Mouse (Mus musculus): ENCODE measurements around the gene Med11. TPM values are rescaled to one million over a fixed set of nuclear protein-coding genes. Genes with fewer than 3 reads are reported as not detected.

Gene Med11
- 18.3 TPM in 2 replicates for polyA plus RNA-seq (2012; rRNA removed)

GRCm38 (mm10) chr11:70451797-70452498 is at the start of gene Med11:
TSS of gene Med11 (plus strand) at chr11:70451919.

DNA sequence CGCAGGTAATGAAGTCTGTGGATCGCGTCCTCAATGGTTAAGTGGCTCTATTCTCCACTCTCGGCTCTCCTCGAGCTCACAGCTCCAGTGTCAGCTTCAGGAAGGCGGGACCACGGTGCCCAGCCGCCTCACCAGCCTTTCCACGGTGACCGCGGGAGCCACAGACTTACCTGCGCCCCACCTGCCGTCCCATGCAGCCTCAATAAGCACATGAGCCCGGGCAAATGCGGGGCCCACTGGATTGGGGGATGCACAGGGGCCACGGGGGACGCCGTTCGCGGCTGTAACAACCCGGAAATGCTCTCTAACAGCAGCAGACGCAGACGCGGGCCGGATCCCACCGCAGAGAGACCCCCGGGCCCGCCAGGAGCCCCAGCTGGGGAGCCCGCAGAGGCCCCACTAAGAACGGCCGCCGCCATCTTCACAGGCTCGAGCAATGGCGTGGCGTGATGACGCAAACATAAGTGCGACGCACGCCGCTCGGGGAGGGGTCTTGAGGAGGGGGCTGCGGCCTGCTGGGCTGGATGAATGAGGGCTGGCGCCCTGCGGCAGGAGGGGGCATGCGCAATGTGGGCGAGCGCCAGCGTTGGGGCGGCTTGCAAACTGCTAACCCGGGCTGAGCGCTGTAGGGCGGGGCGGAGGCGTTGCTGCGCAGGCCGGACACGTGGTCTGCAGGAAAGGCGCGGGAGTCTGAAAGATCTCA is 42.0 kb upstream of the Med11 start, which contains the start of gene Pelp1:
TSS of gene Pelp1 (minus strand) at position 438 of the 703 bp plus-strand sequence.

GRCm38 (mm10) chr11:70432048-70432894 is 19.4 kb upstream of the Med11 start, which contains the start of gene Arrb2:
TSS of gene Arrb2 (plus strand) at chr11:70432635.

GRCm38 (mm10) chr11:70458688-70459600 is 7.2 kb downstream of the Med11 start, which contains the start of gene Zmynd15:
TSS of gene Zmynd15 (plus strand) at chr11:70459433.

DNA sequence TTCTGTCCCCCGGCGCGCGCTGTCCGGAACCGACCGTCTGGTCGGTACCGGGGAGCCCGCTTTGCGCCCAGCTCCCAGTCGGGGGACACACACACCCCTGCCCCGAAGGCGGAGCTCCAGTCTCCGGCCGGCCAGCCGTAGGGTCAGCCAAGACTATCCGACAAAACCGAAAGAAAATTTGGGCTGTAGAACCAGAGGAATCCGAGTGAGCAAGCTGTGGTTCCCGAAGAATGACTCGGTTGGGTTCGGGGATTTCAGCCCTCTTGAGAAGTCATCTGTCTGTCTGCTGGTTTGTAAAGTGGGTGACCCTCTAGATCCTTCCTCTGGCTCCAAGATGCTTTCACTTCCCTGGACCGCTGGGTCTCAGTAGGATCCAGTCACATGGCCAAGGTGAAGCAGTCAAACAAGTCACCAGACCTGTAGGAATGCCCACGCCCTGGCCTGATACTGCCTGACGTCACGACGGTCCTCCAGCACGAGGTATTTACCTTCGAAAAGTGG is 7.9 kb downstream of the Med11 start, which contains the start of gene Cxcl16:
TSS of gene Cxcl16 (minus strand) at position 384 of the 501 bp plus-strand sequence.

Other genes starting within 250 kb of the Med11 start
- gene Slc16a11, start 239.2 kb upstream of the Med11 start, polyA plus RNA-seq (2012; rRNA removed), result 19.0 and 22.8 TPM in 2 replicates
- gene Slc16a13, start 230.9 kb upstream of the Med11 start, polyA plus RNA-seq (2012; rRNA removed), result 7.2 and 11.0 TPM in 2 replicates
- gene Bcl6b, start 222.1 kb upstream of the Med11 start, polyA plus RNA-seq (2012; rRNA removed), result 2.0 and 2.7 TPM in 2 replicates
- 45.7 and 58.9 TPM in 2 replicates for gene 0610010K14Rik, start 214.0 kb upstream of the Med11 start, polyA plus RNA-seq (2012; rRNA removed)
- 5.9 and 6.5 TPM in 2 replicates for gene Gm21988, start 212.1 kb upstream of the Med11 start, polyA plus RNA-seq (2012; rRNA removed)
- gene Rnasek, start 212.1 kb upstream of the Med11 start, polyA plus RNA-seq (2012; rRNA removed), result 146 and 189 TPM in 2 replicates
- gene Alox12, start 196.6 kb upstream of the Med11 start, polyA plus RNA-seq (2012; rRNA removed), result 1.2 and 1.7 TPM in 2 replicates
- gene Alox12e, start 129.3 kb upstream of the Med11 start, polyA plus RNA-seq (2012; rRNA removed), result 0.09 and 0.10 TPM in 2 replicates
- gene Alox15, start 99.9 kb upstream of the Med11 start, polyA plus RNA-seq (2012; rRNA removed), result 2.3 and 3.8 TPM in 2 replicates
- gene Pelp1, start 41.9 kb upstream of the Med11 start, polyA plus RNA-seq (2012; rRNA removed), result 13.3 and 14.7 TPM in 2 replicates
- 22.9 and 26.3 TPM in 2 replicates for gene Arrb2, start 19.3 kb upstream of the Med11 start, polyA plus RNA-seq (2012; rRNA removed)
- gene Zmynd15, start 7.5 kb downstream of the Med11 start, polyA plus RNA-seq (2012; rRNA removed), result 4.1 and 4.6 TPM in 2 replicates
- gene Cxcl16, start 8.1 kb downstream of the Med11 start, polyA plus RNA-seq (2012; rRNA removed), result 21.9 and 24.0 TPM in 2 replicates
- gene Tm4sf5, start 53.3 kb downstream of the Med11 start, polyA plus RNA-seq (2012; rRNA removed), result 2.4 and 3.2 TPM in 2 replicates
- gene Vmo1, start 62.7 kb downstream of the Med11 start, polyA plus RNA-seq (2012; rRNA removed), result not detected in 2 replicates
- 0.16 TPM in 1 of 2 replicates, not detected in the other for gene Gltpd2, start 67.3 kb downstream of the Med11 start, polyA plus RNA-seq (2012; rRNA removed)
- gene Psmb6, start 73.4 kb downstream of the Med11 start, polyA plus RNA-seq (2012; rRNA removed), result 192 and 239 TPM in 2 replicates
- not detected in 2 replicates for gene Gm40193, start 81.0 kb downstream of the Med11 start, polyA plus RNA-seq (2012; rRNA removed)
- gene Pld2, start 88.1 kb downstream of the Med11 start, polyA plus RNA-seq (2012; rRNA removed), result 9.8 and 10.3 TPM in 2 replicates
- gene Mink1, start 111.0 kb downstream of the Med11 start, polyA plus RNA-seq (2012; rRNA removed), result 104 and 119 TPM in 2 replicates
- not detected in 2 replicates for gene 4930544D05Rik, start 163.9 kb downstream of the Med11 start, polyA plus RNA-seq (2012; rRNA removed)
- gene Chrne, start 167.3 kb downstream of the Med11 start, polyA plus RNA-seq (2012; rRNA removed), result 0.21 TPM in 1 of 2 replicates, not detected in the other
- not detected in 2 replicates for gene Gp1ba, start 187.2 kb downstream of the Med11 start, polyA plus RNA-seq (2012; rRNA removed)
- gene Rnf167, start 195.3 kb downstream of the Med11 start, polyA plus RNA-seq (2012; rRNA removed), result 81.7 and 112 TPM in 2 replicates
- 129 and 132 TPM in 2 replicates for gene Slc25a11, start 195.6 kb downstream of the Med11 start, polyA plus RNA-seq (2012; rRNA removed)
- 2,946 and 3,327 TPM in 2 replicates for gene Pfn1, start 202.7 kb downstream of the Med11 start, polyA plus RNA-seq (2012; rRNA removed)
- gene Eno3, start 205.3 kb downstream of the Med11 start, polyA plus RNA-seq (2012; rRNA removed), result 120 and 156 TPM in 2 replicates
- 17.9 and 21.9 TPM in 2 replicates for gene Spag7, start 217.5 kb downstream of the Med11 start, polyA plus RNA-seq (2012; rRNA removed)
- gene Camta2, start 236.2 kb downstream of the Med11 start, polyA plus RNA-seq (2012; rRNA removed), result 64.7 TPM in 2 replicates
- gene Inca1, start 248.2 kb downstream of the Med11 start, polyA plus RNA-seq (2012; rRNA removed), result 1.1 TPM in 2 replicates
- gene Kif1c, start 248.6 kb downstream of the Med11 start, polyA plus RNA-seq (2012; rRNA removed), result 112 and 117 TPM in 2 replicates

All from colon, adult 2 months (tissue).